Mouse (Mus musculus) Patski (cell line): ENCODE data around the gene Olfr1375. TPM values are rescaled to one million over a fixed set of nuclear protein-coding genes. Genes with fewer than 3 reads are reported as not detected.
A peak's percentile ranks its signal among the peaks of the same experiment; 100 is the strongest.
"Not testable (repeated sequence)": the region's sequence is repeated elsewhere in the genome, so short reads cannot be mapped to it uniquely, and the experiment has no call there.

Experiments
- ATAC-seq: fragments of 100-300 bp; one replicate; pipeline ENCODE4 v1.8.0; 2021
- CTCF ChIA-PET: fragments of 350-600 bp; sonication (Branson Sonifier 250); formaldehyde crosslinking; loops from one replicate; lab custom pipeline; 2022; ENCODE audit warnings: inconsistent platforms; lab: Charles Lee
- POLR2A ChIA-PET: fragments of 350-600 bp; sonication (Branson Sonifier 250); formaldehyde crosslinking; loops from one replicate; lab custom pipeline; 2022; ENCODE audit warnings: antibody characterized with exemption, inconsistent platforms; lab: Charles Lee
- DNase-seq: peaks from one replicate; pipeline ENCODE4 v3.0.0-alpha.2; 2011; ENCODE audit warnings: low read depth, low spot score
- H3K27me3 ChIP-seq: fragments of 371-371 bp; one replicate; pipeline ENCODE4 v1.5.1; 2021
- CTCF ChIP-seq: fragments of 100-300 bp; IDR thresholded peaks from one replicate; pipeline ENCODE4 v1.5.1; 2021
- in situ Hi-C: fragments of 300-500 bp; cut with MboI; formaldehyde crosslinking; loops from 3 replicates; pipeline ENCODE4 v1.11.1; 2018; ENCODE audit warnings: low pct_unique_long_range_greater_than_20kb, mixed read lengths
- polyA plus RNA-seq: library from polyadenylated mRNA; unstranded; gene quantifications from one replicate; pipeline ENCODE4 v1.2.3, GENCODE M21; 2021

Olfr1375 gene
- polyA plus RNA-seq: not detected

- H3K27me3 ChIP-seq, POLR2A ChIA-PET, ATAC-seq, CTCF ChIA-PET, DNase-seq: not testable (repeated sequence)
- in situ Hi-C loops: loop anchor here (25.0 kb wide), 1 partner anchor 261 kb away; no protein-coding TSS in a partner anchor
These were observed at the start of gene Olfr1375 for GRCm38 (mm10) chr11:51047809-51048208. Gene Olfr1375, plus strand, starts transcription at chr11:51048109.

- no peak for ATAC-seq
- no peaks in the 10 kb centered on the region for H3K27me3 ChIP-seq
- in situ Hi-C loops: no loop called here
- POLR2A ChIA-PET: no interaction called here
- CTCF ChIA-PET: no interaction called here
- DNase-seq: no peak
- no peak for TF ChIP-seq CTCF
These were observed 44.6 kb upstream of the Olfr1375 start, which contains the start of gene Olfr51 for GRCm38 (mm10) chr11:51003296-51003695. Gene Olfr51, plus strand, starts transcription at chr11:51003596.

- DNase-seq (no peak), ATAC-seq (no peak)
- in situ Hi-C loops: no loop called here
- ChIA-PET CTCF (no interaction called here), POLR2A (no interaction called here)
- no peaks in the 10 kb centered on the region for H3K27me3 ChIP-seq
- no peak for TF ChIP-seq CTCF
These were observed 36.1 kb upstream of the Olfr1375 start for GRCm38 (mm10) chr11:51011821-51012220.

- H3K27me3 ChIP-seq: no peaks in the 10 kb centered on the region
- no peak for ATAC-seq
- TF ChIP-seq CTCF: no peak
- in situ Hi-C loops: no loop called here
- POLR2A ChIA-PET: no interaction called here
- no peak for DNase-seq
- CTCF ChIA-PET: no interaction called here
These were observed 34.0 kb upstream of the Olfr1375 start, which contains the start of gene Olfr54 for GRCm38 (mm10) chr11:51013936-51014335. Gene Olfr54, plus strand, starts transcription at chr11:51014236.

- DNase-seq (no peak), ATAC-seq (no peak)
- in situ Hi-C loops: no loop called here
- H3K27me3 ChIP-seq: no peaks in the 10 kb centered on the region
- CTCF ChIA-PET: no interaction called here
- POLR2A ChIA-PET: no interaction called here
- TF ChIP-seq CTCF: no peak
These were observed 31.6 kb upstream of the Olfr1375 start for GRCm38 (mm10) chr11:51016341-51016740.

- DNase-seq, CTCF ChIA-PET, POLR2A ChIA-PET, ATAC-seq, H3K27me3 ChIP-seq: not testable (repeated sequence)
- in situ Hi-C loops: loop anchor here (25.0 kb wide), 1 partner anchor 240 kb away; no protein-coding TSS in a partner anchor
These were observed 21.1 kb upstream of the Olfr1375 start for GRCm38 (mm10) chr11:51026811-51027210.

GRCm38 (mm10) chr11:51029381-51029780 lies 18.5 kb upstream of the Olfr1375 start:
- CTCF ChIA-PET, H3K27me3 ChIP-seq, POLR2A ChIA-PET, DNase-seq, ATAC-seq: not testable (repeated sequence)
- in situ Hi-C loops: loop anchor here (25.0 kb wide), 1 partner anchor 242 kb away; no protein-coding TSS in a partner anchor

GRCm38 (mm10) chr11:51030225-51030624 lies 17.7 kb upstream of the Olfr1375 start:
- no peak for ATAC-seq
- DNase-seq: no peak
- POLR2A ChIA-PET: no interaction called here
- in situ Hi-C loops: loop anchor here (25.0 kb wide), 1 partner anchor 243 kb away; no protein-coding TSS in a partner anchor
- CTCF ChIA-PET: no interaction called here
- no peaks in the 10 kb centered on the region for H3K27me3 ChIP-seq
- TF ChIP-seq CTCF: no peak

- DNase-seq (no peak), ATAC-seq (no peak)
- ChIA-PET POLR2A (no interaction called here), CTCF (no interaction called here)
- TF ChIP-seq CTCF: peak; percentile 65
- in situ Hi-C loops: loop anchor here (25.0 kb wide), 1 partner anchor 246 kb away; no protein-coding TSS in a partner anchor
- H3K27me3 ChIP-seq: no peaks in the 10 kb centered on the region
These were observed 15.1 kb upstream of the Olfr1375 start for GRCm38 (mm10) chr11:51032851-51033250.

GRCm38 (mm10) chr11:51034141-51034540 lies 13.8 kb upstream of the Olfr1375 start:
- DNase-seq, ATAC-seq, H3K27me3 ChIP-seq, POLR2A ChIA-PET, CTCF ChIA-PET: not testable (repeated sequence)
- in situ Hi-C loops: loop anchor here (25.0 kb wide), 1 partner anchor 247 kb away; no protein-coding TSS in a partner anchor

- no peak for DNase-seq
These were observed 12.0 kb upstream of the Olfr1375 start for GRCm38 (mm10) chr11:51035951-51036350.

GRCm38 (mm10) chr11:51044776-51045175 lies 3.1 kb upstream of the Olfr1375 start:
- H3K27me3 ChIP-seq, ATAC-seq, CTCF ChIA-PET, DNase-seq, POLR2A ChIA-PET: not testable (repeated sequence)
- in situ Hi-C loops: loop anchor here (25.0 kb wide), 1 partner anchor 257 kb away; no protein-coding TSS in a partner anchor

More at GRCm38 (mm10) chr11:51035951-51036350, 12.0 kb upstream of the Olfr1375 start:
- ATAC-seq: no peak
- CTCF ChIA-PET: no interaction called here
- in situ Hi-C loops: loop anchor here (25.0 kb wide), 1 partner anchor 249 kb away; no protein-coding TSS in a partner anchor
- POLR2A ChIA-PET: no interaction called here
- H3K27me3 ChIP-seq: no peaks in the 10 kb centered on the region
- TF ChIP-seq CTCF: no peak
